Mouse (Mus musculus): Measurements from ENCODE around the gene Pid1.
"Not testable (repeated sequence)": the region's sequence is repeated elsewhere in the genome, so short reads cannot be mapped to it uniquely, and the experiment has no call there.

The Pid1 gene

GRCm38 (mm10) chr1:84272951-84273350 is 91.0 kb downstream of the Pid1 start:
- in situ Hi-C loops (cut with MboI; ENCODE audit: low sequenced_read_pairs), result no loop called here

DNA sequence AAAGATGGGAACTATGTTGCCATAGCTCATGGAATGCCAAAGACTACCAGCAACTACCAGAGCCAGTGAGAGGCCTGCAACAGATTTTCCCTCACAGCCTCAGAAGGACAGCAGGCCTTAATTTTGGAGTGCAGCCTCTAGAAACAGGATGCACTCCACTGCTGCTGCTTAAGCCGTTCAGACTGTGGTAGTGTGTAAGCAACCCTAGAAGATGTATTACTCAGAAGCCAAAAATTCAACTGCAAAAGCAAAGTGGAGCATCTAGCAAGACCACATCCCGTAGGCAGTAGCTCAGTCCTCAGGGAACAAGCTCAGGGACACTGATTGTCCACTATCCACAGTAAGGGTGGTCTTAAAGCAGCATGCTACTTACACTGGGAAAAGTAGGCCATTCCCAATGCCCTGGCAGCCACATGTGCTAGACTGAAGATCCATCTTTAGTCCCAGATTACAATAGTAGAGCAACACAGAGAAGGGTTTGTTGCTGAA is 92.2 kb downstream of the Pid1 start:
- in situ Hi-C loops (cut with MboI; ENCODE audit: low sequenced_read_pairs), result no loop called here

GRCm38 (mm10) chr1:84257656-84258055 is 106.3 kb downstream of the Pid1 start:
- in situ Hi-C loops (cut with MboI; ENCODE audit: low sequenced_read_pairs), result no loop called here

DNA sequence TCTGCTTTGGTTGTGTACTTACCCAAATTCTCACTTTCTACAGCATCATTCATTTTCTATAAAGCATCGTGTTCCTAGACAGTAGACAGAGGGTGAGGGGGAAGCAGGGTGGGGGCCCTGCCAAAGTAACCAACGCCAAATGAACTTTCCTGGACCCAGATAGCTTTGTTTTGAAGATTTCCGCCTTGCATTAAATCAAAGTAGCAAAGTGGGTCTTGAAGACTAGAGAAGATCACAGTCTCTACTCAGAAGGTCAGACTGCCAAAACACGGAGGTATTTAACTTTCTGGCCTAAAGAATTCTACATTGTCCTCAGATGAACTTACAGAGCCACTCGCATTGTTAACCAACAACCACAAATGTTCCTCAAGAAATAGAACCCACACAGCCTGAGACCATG is 109.6 kb downstream of the Pid1 start:
- in situ Hi-C loops (cut with MboI; ENCODE audit: low sequenced_read_pairs), result no loop called here

DNA sequence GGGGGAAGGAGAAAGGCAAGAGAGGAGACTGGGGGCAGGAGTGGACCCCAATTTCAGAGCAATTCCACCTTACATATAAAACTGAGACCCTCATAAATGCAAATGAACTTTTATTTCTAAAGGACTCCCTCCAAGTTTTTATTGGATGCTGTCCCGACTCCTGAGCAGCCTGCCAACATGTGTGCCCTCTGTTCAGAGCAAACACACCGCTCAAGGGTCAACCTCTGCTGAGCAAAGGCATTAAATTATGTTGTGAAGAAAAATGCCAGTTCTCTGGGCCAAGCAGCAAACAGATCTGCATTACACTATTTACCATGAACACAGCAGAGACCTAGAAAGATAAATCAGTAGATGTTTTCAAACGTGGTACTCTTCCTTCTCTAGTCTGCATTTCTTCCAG is 110.1 kb downstream of the Pid1 start:
- in situ Hi-C loops (cut with MboI; ENCODE audit: low sequenced_read_pairs), result no loop called here

- in situ Hi-C loops (cut with MboI; ENCODE audit: low sequenced_read_pairs), result no loop called here
Observed at GRCm38 (mm10) chr1:84251205-84251604, 112.8 kb downstream of the Pid1 start.

DNA sequence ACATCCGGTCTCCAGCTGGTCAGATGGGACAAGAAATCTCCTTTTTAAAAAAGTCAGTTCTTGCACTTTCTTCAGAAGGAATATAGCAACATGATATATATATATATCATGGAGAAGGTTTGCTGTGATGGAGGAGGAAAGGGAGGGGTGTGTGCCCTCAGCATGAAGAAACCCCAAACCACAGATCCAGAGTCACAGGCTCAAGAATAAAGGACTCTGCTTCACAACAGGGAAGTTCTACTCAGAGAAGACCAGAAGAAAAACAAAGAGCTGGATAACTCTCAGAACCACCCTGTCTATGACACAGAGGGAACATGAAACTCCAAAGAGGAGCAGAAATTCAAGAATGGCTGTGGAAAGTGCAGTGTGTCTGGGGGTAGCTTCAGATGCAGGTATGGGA is 113.2 kb downstream of the Pid1 start:
- in situ Hi-C loops (cut with MboI; ENCODE audit: low sequenced_read_pairs), result no loop called here

GRCm38 (mm10) chr1:84249772-84250338 is 114.1 kb downstream of the Pid1 start:
- in situ Hi-C loops (cut with MboI; ENCODE audit: low sequenced_read_pairs), result no loop called here

DNA sequence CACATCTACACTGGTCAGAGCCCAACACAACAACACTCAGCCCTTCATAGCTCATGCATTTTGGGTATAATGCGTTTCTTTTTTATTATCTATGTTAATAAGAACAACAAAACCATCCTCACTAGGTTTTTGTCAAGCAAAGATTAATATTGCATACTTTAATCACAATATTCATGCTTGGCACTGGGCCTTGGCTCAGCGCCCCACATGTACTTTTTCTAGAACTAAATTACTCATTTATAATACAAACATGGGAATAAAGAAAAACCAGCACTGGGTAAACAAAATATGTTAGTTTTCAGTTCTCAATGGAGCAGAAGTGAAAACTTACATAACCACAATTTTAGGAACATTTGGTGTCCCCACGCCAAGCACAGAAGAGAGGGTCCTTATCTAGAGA is 116.9 kb downstream of the Pid1 start:
- in situ Hi-C loops (cut with MboI; ENCODE audit: low sequenced_read_pairs), result no loop called here

- in situ Hi-C loops (cut with MboI; ENCODE audit: low sequenced_read_pairs), result no loop called here
Observed at GRCm38 (mm10) chr1:84241192-84241828, 122.7 kb downstream of the Pid1 start.

DNA sequence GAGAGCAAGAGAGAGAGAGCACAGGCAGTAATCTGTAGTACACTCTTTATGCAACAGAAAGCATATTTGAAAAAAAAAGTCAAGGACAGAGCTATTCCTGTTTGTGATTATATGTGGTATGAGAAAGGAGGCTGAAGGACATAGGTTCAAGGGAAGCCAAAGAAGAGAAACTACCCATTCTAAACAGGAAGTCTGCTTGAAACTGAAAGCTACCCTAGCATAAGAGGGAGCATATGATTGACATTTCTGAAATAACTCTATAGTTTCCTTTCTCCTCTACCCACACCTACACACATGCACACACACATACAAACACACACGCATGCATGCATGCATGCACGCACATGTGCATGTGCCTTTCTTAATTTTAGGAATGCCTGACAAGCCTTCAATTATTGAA is 123.8 kb downstream of the Pid1 start:
- in situ Hi-C loops (cut with MboI; ENCODE audit: low sequenced_read_pairs), result no loop called here

- in situ Hi-C loops (cut with MboI; ENCODE audit: low sequenced_read_pairs), result no loop called here
Observed at GRCm38 (mm10) chr1:84230431-84230830, 133.5 kb downstream of the Pid1 start.

DNA sequence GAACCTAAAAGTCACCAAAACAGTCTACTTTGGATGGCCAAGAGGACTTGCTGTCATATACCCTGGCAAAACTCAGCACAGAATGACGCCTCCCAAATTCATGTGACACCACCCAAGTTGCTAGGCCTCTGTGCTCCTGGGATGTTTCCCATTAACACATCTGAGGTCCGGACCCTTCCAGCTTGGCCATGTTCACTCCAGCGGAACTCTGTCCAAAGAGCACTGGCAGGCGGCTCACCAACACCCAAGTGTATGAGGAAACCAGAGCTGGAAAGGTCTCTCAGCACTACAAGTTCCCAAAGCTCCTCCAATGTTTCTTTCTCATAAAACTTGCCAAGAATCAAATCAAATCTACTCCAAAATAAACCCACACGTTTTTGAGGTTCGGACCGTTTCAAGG is 138.4 kb downstream of the Pid1 start:
- in situ Hi-C loops (cut with MboI; ENCODE audit: low sequenced_read_pairs), result no loop called here

GRCm38 (mm10) chr1:84222051-84222450 is 141.9 kb downstream of the Pid1 start:
- in situ Hi-C loops (cut with MboI; ENCODE audit: low sequenced_read_pairs), result no loop called here

DNA sequence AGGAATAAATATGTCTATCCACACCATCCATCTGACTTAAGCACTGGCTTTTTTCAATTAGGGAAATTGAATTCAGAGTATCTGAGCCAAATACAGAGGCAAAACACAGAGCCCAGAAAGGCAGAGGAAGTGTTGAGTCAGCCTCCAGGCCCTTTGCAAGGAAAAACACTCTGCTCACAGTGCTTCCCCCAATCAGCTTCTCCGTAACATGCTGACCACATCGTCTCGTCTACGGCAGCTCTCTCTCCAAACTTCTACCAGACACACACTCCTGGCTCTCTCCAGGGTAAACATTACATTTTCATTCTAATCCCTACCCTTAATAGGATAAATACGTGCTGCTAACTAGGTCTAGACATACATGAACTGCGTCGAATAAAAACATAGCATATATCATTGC is 145.4 kb downstream of the Pid1 start:
- in situ Hi-C loops (cut with MboI; ENCODE audit: low sequenced_read_pairs), result no loop called here

DNA sequence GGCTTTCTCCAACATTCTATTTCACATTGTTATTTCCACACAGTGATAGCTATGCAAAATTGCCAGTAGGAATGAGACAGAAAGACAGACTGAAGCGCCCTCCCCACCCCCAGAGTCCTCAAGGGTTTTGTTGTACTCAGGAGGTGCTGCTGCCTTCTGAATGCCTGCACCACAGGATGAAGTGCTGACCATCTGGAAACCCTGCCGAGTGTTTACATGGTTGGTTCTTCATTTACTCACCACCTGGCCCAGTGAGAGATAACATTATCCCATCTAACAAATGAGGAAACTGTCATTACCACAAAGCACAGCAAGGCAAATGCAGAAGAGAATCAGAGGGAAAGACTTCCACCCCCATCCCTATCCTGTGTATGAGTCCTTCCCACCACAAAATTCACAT is 146.2 kb downstream of the Pid1 start:
- in situ Hi-C loops (cut with MboI; ENCODE audit: low sequenced_read_pairs), result no loop called here

GRCm38 (mm10) chr1:84211507-84211906 is 152.5 kb downstream of the Pid1 start:
- in situ Hi-C loops (cut with MboI; ENCODE audit: low sequenced_read_pairs), result no loop called here

- in situ Hi-C loops (cut with MboI; ENCODE audit: low sequenced_read_pairs), result not testable (repeated sequence)
Observed at GRCm38 (mm10) chr1:84205746-84206145, 158.2 kb downstream of the Pid1 start.

- in situ Hi-C loops (cut with MboI; ENCODE audit: low sequenced_read_pairs), result no loop called here
Observed at GRCm38 (mm10) chr1:84203494-84203893, 160.5 kb downstream of the Pid1 start.

DNA sequence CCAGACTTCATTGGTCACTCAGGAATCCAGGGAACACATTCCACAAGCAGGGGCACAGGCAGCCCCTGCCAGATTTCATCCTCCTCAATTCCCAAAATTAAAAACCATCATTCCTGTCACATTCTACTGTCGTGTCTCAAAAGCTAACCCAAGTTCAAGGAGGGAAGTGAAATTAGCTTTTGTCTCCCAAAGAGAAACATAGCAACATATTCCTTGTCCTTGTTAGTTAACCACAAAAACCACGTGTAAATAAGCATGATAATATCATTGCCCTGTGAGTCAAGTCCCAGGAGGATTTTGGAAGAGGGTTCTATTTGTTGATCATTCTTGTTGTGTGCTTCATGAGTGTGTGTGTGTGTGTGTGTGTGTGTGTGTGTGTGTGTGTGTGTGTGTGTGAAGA is 164.1 kb downstream of the Pid1 start:
- in situ Hi-C loops (cut with MboI; ENCODE audit: low sequenced_read_pairs), result no loop called here

DNA sequence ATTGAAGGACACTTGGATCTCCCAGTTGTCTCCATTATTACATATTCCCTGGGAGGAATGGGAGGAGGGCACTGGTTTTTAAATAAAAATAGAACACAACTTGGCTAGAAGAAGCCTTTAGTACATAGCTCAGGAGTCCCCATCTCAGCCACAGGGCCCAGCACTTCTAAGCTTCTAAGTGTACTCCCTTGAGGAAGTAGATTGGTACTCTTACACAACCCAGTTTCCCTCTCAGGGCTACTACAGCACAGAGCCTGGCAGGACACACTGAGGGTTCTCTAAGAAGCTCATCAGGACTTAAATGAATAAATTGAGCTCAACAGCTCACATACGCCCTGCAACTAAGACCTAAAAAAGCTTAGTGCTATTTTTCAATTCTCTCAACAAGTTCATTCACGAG is 165.1 kb downstream of the Pid1 start:
- in situ Hi-C loops (cut with MboI; ENCODE audit: low sequenced_read_pairs), result no loop called here

DNA sequence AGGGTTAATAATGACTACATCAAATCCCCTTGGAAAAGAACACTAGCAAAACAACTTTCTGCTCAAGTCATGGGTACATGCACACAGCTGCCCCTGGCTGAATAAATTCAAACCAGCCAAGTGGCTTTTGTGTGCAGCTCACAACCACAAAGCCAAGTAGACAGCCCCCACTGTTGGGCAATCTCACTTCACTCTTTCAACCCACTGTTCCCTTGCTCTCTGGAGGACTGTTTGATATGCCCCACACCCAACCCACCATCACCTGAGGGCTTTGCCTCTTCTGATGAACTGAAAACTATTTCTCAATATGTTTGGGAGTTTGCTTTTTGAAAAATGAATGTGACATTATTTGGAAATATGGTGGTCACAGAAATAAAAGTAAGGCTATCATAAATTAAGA is 171.8 kb downstream of the Pid1 start:
- in situ Hi-C loops (cut with MboI; ENCODE audit: low sequenced_read_pairs), result no loop called here

GRCm38 (mm10) chr1:84189446-84189845 is 174.5 kb downstream of the Pid1 start:
- in situ Hi-C loops (cut with MboI; ENCODE audit: low sequenced_read_pairs), result no loop called here

Data from CH12F3 (cell line).